Mouse (Mus musculus): ENCODE data around the gene Crhr2. TPM values are rescaled to one million over a fixed set of nuclear protein-coding genes. Genes with fewer than 3 reads are reported as not detected.

Gene Crhr2
- 10 to 100 TPM; 18.3 to 21.7 TPM for total RNA-seq (2021)
- long read RNA-seq, experiment 1, transcript Crhr2-208 (13 exons, 2,041 nt) = major isoform, 7 of 18 reads
- long read RNA-seq, experiment 1, partial matches to known transcripts = 0 of 18 reads
- long read RNA-seq, experiment 1, other reads (novel, unspliced or antisense) = 11 of 18 reads
- long read RNA-seq, experiment 2, transcript Crhr2-208 (13 exons, 2,041 nt) = major isoform, 16 of 35 reads
- long read RNA-seq, experiment 2, transcript Crhr2-201 (13 exons, 2,695 nt) = minor isoform, 8 of 35 reads
- long read RNA-seq, experiment 2, partial matches to known transcripts = 0 of 35 reads
- long read RNA-seq, experiment 2, other reads (novel, unspliced or antisense) = 11 of 35 reads

GRCm38 (mm10) chr6:55132794-55133193, at the start of gene Crhr2:
Gene Crhr2 (minus strand): TSS chr6:55133016.
- DNase-seq = peak; percentile 59

DNA sequence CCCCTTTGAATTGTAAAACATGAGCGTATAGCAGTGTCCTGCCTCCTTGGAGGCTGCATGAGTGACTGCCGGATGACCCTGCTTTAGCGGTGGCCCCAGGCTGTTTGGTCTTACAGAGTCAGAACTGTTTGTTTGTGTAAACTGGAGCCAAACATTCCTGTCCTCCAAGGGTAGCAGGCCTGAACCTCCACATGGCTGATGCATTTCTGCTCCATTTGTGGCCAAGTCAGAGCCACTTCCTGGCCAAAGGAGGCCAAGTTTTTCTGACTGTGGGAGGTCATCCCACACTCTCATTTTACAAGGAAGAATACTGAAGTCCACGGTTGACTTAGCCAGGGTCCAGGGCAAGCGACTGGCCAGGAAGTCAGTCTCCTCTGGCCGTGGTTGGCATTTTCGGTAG, 46.7 kb upstream of the Crhr2 start:
- DNase-seq = no peak

DNA sequence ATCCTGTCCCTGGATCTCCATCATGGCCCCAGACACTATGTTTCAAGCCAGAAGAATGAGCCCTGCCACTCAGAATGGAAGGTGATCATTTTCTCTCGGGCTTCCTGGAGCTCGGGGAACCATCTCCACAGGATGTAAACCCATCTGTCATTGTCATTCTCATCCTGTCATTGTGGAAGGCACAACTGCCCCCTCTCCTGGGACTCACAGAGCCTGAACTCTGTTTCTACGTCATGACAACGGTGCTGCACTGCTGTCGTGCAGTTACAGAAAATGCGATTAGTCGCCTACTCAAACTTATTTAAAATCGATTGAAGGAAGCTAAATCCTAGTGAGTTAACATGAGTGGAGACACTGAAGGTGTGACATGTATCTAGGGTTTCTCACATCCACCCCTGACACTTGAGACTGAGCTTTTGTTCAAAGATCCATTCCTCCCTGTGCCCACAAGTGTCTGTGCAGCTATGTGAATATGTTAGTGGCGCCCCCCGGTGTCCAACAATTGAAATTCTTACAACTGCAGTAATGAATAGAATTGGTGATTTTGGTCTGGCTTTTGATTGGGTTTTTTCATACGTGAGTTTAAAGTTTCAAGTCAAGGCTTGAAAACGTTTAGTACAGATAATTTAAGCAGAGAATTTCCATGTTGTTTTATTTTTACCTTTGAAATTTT, 44.4 kb upstream of the Crhr2 start:
- no peak for DNase-seq

DNA sequence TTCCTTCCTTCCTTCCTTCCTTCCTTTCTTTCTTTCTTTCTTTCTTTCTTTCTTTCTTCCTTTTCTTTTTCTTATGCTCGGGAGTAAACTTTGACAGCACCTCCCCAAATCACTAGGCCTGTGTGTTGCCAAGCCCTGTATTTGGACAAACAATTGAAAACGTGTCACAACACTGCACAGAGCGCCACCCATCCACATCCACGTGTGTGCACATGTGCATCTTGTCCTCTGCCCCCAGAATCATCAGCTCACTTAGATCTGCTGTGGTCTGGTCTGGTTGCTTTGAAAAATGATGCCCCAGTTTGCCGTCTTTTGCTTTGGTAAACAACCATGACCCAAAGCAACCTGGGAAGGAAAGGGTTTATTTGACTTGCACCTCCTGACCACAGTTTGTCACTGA, 43.1 kb upstream of the Crhr2 start:
- no peak for DNase-seq

DNA sequence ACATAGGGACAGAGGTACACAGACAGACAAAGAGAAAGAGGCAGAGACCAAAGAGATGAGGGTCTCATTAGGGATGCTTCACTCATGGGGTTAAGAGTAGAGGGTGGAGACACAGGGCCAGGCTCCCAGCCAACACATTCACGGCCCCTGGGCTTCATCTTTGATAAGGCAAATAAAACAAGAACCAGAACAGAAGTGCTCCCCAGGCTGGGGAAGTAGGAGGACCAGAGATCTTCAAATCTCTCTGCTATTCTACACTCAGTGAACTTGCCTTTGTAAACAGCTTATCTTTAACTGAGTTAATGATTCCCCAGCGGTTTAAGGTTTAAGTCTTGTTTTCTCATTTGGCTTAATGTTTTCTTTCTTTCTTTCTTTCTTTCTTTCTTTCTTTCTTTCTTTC, 42.6 kb upstream of the Crhr2 start:
- DNase-seq = no peak

- no peak for DNase-seq
These were observed 41.9 kb upstream of the Crhr2 start, which contains the start of gene Inmt for GRCm38 (mm10) chr6:55174741-55175181. Gene Inmt (minus strand): TSS chr6:55175043.

DNA sequence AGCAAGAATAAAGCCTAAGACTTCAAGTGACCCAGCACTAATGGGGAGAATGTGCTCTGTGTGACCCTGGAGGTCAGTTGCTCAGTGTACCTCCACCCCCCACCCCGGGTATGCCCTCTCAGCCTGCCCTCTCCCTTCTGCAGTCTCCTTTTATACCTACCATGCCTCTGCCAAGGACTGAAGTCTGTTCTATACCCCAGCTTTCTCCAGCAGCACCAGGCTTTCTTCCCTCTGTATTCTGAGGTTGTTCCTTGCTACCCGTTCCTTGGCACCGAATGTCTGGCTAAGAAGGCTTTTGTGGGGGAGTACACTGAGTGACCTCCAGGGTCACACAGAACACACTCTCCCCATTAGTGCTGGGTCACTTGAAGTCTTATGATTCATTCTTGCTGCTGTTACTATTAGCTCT, 41.1 kb upstream of the Crhr2 start:
- DNase-seq = no peak

DNA sequence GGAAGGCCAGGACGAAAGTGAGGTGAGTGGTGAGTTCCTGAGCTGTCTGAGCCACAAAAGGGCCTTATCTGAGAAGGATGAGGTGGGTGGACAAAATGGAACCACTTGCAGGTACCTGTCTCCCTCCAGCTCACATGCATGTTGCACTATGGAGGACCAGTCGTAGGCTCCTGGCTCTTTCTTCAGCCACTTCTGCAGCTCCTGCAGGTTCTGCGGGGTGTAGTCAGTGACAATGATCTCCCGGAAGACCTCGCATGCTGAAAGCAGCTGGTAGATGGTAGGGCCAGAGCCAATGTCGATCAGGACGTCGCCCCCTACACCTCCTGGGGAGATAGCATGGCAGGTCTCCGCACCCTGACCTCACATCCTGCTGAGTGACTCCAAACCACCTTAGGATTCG, 40.4 kb upstream of the Crhr2 start:
- no peak for DNase-seq

GRCm38 (mm10) chr6:55171638-55172037, 38.8 kb upstream of the Crhr2 start:
- no peak for DNase-seq

GRCm38 (mm10) chr6:55169818-55170217, 37.0 kb upstream of the Crhr2 start:
- DNase-seq = no peak

DNA sequence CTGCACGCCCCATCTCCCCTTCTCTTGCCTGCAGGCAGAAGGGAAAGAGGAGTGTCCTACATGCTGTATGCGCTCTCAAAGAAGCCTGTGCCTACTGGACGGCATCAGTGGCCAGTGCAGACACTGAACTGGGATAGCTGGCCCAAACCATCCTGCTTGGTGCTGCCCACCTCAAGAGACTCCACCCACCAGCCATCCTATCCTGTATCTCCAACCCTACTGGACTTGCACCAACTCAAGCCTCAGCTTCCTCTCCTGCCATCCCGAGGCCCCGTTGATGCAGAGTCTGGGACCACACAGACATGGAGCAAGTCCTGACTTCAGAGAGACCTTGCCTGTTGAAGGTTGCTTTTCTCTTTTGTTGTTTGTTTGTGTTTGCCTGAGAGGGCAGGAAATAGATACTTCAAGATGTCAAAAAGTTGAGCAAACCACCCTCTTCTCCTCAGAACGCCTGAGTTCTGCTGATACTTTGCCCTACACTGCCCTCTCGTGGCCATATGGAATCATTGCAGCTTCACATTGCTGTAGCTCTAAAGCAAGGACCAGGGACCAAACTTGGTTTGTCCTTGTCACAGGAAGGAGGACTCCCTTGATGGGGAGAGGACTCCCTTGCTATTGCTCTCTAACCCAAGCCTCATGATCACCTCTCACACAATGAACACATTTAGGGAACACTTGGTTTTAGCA, 34.1 kb upstream of the Crhr2 start:
- peak; percentile 59 for DNase-seq

DNA sequence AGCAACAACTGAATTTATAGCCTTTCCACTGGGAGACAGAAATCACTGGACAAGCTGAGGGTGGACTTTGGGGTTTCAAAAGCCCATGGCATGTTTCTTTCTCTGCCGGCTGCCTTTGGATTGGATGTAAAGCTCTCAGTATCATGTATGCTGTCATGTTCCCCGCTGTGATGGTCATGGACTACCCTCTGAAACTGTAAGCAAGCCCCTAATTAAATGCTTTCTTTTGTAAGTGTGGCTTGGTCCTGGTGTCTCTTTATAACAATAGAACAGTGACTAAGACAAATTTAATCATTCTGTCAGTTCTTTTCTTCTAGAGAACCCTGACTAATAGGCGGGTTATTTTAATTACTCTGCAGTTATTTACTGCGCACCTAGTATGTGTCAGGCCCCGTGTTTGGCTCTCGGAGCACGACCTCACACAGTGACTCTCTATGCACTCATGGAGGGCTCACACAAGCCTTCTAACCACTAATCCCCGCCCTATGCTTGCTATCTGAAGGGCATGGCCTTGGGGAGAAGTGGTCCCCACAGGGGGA, 30.3 kb upstream of the Crhr2 start:
- DNase-seq = no peak

DNA sequence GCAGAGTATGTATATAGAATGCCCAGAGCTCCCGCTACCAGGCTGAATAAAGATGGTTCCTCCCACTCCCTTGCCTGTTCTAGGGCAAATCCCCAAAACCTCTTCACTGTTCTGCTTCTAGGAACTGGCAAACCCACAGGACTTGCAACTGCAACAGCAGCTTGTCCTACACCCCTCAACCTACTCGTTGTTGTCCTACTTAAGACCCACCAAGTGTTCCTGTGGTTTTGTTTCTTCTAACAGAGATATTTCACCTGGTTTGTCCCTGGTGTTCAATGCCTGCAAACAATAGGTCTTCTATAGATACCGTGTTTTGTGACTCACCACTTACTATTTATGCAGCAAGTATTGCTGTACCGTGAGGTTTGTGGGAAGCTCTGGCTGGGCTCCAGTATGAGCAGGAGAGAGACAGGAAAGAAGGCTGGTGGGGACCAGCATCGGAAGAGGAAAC, 28.5 kb upstream of the Crhr2 start:
- no peak for DNase-seq

DNA sequence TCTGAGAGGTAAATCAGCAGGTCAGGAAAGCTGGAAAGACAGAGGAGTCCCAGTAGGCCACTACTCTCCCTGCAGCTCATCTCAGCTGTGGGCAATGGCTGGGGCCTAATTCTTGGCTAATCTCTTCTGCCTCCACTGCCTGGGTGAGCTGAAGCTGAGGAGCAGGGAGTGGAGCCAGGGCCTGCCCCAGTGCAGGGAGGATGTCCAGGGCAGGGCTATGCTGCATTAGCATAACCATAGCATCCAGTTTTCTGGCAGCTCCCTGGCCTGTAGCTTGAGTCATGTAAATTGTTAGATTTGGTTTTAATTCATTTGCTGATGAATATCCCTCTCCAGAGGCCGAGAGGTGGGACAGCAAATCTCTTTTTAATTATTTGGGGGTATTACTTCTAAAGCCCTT, 26.4 kb upstream of the Crhr2 start:
- DNase-seq = no peak

- no peak for DNase-seq
These were observed 19.4 kb upstream of the Crhr2 start for GRCm38 (mm10) chr6:55152226-55152625.

DNA sequence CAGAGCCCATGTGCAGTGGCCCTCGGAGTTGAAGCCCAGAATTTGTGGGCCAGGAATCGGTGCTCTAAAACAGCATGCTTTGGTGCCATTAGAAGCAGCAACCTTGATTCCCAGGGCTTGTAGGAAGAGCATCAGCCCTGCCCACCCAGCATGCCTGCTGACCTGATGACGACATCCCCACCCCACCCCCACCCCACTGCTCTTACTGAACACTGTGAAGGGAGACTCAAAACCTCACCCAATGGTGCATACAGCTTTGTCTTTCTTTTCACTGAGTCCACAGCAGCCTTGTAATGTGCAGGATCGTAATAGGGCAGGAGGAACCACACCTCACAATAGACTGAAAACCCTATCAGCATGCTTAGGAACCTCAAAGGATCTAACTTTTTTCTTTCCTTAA, 13.3 kb upstream of the Crhr2 start:
- DNase-seq = no peak

- DNase-seq = peak; percentile 23
These were observed 12.5 kb upstream of the Crhr2 start for GRCm38 (mm10) chr6:55145285-55145684.

DNA sequence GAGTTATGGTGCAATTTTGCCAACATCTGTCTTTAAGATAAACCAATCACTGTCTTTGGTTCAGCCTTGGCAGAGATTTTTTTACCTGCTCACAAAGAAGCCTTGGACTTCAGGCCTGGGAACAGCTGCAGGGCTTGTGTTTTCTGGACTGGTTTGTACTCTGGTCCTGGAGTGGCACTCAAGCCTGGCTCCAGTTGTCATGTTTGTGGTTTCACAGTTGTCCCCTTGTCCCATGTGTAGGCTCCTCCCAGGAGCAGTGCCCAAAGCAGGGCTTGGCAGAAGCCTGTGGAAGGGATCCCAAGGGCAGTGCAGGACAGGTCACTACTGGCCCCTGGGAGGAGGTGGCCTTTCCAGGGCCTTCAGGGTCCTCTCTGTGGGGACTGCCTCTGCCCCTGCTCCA, 5.5 kb upstream of the Crhr2 start:
- DNase-seq = peak; percentile 84

DNA sequence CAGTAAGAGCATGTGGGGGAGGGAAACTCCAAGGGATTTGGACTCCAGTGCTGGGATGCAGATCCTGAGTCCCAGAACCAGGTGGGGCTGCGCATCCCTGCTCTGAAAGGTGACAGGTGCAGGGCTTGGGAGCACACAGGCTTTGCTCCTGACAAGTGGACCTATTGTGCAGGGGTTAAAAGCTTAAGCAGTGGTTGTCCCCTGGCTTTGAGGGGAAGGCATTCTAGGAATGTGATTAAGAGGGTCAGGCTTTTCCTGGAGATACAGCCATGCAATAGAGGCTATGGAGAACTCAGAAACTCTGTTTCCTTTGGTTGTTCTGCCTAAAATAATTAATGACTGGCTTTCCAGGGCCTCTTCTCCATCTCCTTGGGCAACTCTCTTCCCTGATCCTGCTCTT, 609 bp upstream of the Crhr2 start:
- DNase-seq = no peak

- no peak for DNase-seq
These were observed 1.5 kb downstream of the Crhr2 start for GRCm38 (mm10) chr6:55131301-55131700.

DNA sequence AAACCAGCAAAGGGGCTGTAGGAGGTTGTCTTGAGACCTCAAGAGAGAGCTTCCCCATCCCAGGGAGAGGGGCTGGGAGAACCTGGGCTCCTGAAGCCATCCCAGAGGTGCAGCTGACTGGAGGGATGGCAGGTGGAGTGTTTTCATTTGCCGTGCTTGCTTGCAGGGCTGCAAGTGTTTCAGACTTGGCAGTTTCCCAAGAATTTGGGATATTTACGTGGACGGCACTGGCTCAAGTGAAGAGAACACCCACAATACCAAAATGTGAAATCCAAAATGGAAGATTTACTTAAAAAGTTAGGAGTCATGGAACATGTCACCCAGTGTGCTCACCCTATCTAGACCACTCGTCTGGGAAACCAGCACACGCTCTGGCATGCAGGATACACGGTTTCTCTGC, 2.2 kb downstream of the Crhr2 start:
- DNase-seq = no peak

- peak; percentile 79 for DNase-seq
These were observed 4.4 kb downstream of the Crhr2 start for GRCm38 (mm10) chr6:55128391-55128790.

DNA sequence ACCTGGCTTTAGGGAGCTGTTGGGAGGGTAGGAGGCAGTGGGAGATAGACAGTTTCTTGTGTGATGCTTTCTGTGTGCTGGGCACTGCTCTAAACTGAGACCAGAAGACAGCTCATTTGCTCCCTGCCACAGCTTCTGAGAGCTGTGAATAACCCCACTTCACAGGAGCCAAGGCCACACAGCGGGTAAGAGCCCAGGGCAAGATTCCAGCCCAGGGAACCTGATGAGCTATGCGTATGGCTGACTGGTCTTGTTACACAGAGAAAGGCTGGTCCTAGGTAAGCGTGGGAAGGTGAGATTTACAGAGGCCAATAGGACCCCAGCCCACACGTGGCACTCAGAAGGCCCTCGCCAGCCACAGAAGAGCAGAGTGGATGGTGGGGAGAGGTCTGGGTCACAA, 6.2 kb downstream of the Crhr2 start:
- peak; percentile 42 for DNase-seq

Data from gastrocnemius, postnatal 25 days (tissue).